Mouse (Mus musculus): ENCODE results near the gene Clec2e. TPM values are rescaled to one million over a fixed set of nuclear protein-coding genes. Genes with fewer than 3 reads are reported as not detected.
"Not testable (repeated sequence)": the region's sequence is repeated elsewhere in the genome, so short reads cannot be mapped to it uniquely, and the experiment has no call there.

Clec2e gene
- polyA plus RNA-seq (2015; fragmentation: Nextera tagmentation; extraction: Ambion mirVana): not detected in 2 replicates

DNA sequence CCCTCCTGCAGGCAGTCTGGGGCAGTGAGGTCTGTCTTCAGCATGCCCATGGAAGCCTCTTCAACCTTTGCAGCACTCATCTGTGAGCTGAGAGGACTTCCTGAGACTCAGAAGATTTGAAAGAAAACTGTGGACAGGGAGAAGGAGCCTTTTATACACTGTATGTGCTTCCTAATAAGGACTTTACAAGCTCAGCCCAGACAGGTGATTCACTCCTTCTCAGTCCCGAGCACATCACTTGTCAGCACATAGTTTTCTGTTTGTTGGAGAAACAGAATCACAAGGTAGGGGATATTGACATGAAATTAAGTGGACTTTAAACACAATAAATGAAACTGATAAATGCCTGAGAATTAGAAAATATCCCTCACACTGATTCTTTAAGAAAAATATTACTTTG, at the start of gene Clec2e:
Gene Clec2e (minus strand): TSS at position 120 of the 400 bp plus-strand sequence.
- not testable (repeated sequence) for DNase-seq; H3K4me1 ChIP-seq (ENCODE audit: insufficient read depth); H3K4me2 ChIP-seq (ENCODE audit: low read depth, low read length); H3K36me3 ChIP-seq (replicated peaks; ENCODE audit: insufficient read depth, low read length); H3K4me3 ChIP-seq (ENCODE audit: low read depth, low read length); H3K9me3 ChIP-seq (ENCODE audit: low read length); H3K9ac ChIP-seq (replicated peaks); H3K27me3 ChIP-seq (ENCODE audit: insufficient read depth, low read length); H3K27ac ChIP-seq (ENCODE audit: low read depth); ATAC-seq
- 66% methylated on average over 1 of the region's 1 CpGs for WGBS (ENCODE audit: insufficient replicate concordance)

DNA sequence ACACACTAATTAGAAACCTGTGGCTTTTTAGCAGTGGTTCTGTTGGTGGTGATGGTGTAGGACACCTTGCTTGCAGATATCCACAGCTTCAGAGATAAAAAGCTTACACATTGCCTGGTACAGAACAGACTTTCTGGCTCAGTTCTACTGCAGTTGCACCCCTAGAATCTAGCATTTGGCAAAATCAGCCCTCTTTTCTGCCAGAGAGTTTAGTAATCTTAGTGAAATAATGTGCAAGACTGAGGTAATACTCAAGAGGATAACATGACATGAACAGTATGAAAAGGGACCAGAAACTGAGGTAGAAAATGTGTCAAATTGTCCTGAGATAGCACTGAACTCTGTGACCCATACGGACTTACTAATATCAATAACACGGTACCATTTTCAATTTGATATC, 46.1 kb upstream of the Clec2e start:
- no peak overlapping the region for H3K4me3 ChIP-seq (ENCODE audit: low read depth, low read length)
- TF ChIP-seq EP300 (IDR thresholded peaks at IDR 0.05; ENCODE audit: low read depth): no peak
- TF ChIP-seq CTCF (IDR thresholded peaks at IDR 0.05; ENCODE audit: low read depth): no peak
- H3K4me1 ChIP-seq (ENCODE audit: insufficient read depth): no peaks in the 10 kb centered on the region
- no peaks in the 10 kb centered on the region for H3K9me3 ChIP-seq (ENCODE audit: low read length)
- H3K9ac ChIP-seq (replicated peaks): no peak overlapping the region
- H3K27ac ChIP-seq (ENCODE audit: low read depth): no peak overlapping the region
- ATAC-seq (no peak), DNase-seq (no peak)
- no peaks in the 10 kb centered on the region for H3K27me3 ChIP-seq (ENCODE audit: insufficient read depth, low read length)
- H3K4me2 ChIP-seq (ENCODE audit: low read depth, low read length): no peak overlapping the region
- WGBS (ENCODE audit: insufficient replicate concordance): 84% methylated on average over 2 of the region's 2 CpGs
- no peaks in the 10 kb centered on the region for H3K36me3 ChIP-seq (replicated peaks; ENCODE audit: insufficient read depth, low read length)

DNA sequence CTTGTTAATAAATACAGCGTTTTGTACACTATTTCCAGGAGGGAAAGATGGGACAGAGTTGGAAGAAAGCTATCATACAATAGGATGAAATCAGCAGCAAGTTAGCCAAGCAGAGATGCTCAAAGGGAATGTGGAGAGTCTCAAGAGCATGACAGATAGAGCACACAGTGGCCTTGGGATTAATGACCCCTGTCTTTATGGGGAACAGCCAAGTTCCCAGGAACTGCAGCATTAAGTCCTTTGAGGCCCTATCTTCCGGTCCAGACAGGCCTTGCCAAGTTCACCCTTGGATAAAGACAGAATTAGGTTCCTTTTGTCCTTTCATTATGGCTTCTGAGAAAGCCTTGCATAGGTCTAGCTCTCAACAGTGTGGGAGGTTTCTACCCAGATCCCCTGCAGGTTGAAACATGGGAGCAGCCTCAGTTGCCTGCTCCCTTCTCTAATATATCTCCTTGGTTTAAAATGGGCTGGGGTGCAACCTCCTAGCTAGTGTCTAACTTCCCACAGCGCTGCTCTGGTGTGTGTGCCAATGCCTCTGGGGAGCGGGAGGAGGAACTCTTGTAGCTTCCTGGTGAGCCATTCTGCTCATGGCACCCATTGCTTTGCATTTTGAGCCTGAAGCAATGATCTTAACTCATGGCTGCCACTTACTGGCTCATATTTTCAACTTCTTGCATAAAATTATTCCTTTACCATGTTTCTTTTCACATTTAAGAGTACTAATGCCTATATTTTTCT, 32.1 kb upstream of the Clec2e start:
- no peak overlapping the region for H3K4me3 ChIP-seq (ENCODE audit: low read depth, low read length)
- H3K4me1 ChIP-seq (ENCODE audit: insufficient read depth): no peaks in the 10 kb centered on the region
- no peak for ATAC-seq
- no peak overlapping the region for H3K9ac ChIP-seq (replicated peaks)
- TF ChIP-seq EP300 (IDR thresholded peaks at IDR 0.05; ENCODE audit: low read depth) (no peak), CTCF (IDR thresholded peaks at IDR 0.05; ENCODE audit: low read depth) (no peak)
- H3K27ac ChIP-seq (ENCODE audit: low read depth): peak overlapping the region; percentile 30; the same call in 1 of the 2 replicates
- H3K4me2 ChIP-seq (ENCODE audit: low read depth, low read length): no peak overlapping the region
- 61% methylated on average over 4 of the region's 4 CpGs for WGBS (ENCODE audit: insufficient replicate concordance)
- H3K9me3 ChIP-seq (ENCODE audit: low read length): no peaks in the 10 kb centered on the region
- H3K27me3 ChIP-seq (ENCODE audit: insufficient read depth, low read length): no peaks in the 10 kb centered on the region
- no peaks in the 10 kb centered on the region for H3K36me3 ChIP-seq (replicated peaks; ENCODE audit: insufficient read depth, low read length)
- DNase-seq: peak; percentile 14

DNA sequence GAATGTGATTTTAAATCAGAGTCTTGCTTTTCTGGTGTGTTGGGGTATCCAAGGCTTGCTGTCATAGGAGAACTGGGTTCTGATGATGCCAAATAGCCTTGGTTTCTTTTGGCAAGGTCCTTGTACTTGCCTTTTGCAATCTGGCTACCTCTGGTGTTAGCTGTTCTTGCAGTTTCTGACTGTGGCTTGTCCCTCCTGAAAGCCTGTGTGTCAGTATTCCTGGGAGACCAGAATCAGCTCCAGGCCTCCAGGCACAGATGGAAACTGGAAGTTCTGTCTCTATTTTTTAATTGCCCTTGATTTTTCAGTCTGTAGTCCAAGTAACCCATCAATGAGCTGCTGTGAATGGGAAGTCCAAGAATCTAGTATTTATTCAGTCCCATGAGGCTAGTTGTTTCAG, 26.1 kb upstream of the Clec2e start:
- no peak overlapping the region for H3K4me3 ChIP-seq (ENCODE audit: low read depth, low read length)
- DNase-seq (no peak), ATAC-seq (no peak)
- no peaks in the 10 kb centered on the region for H3K9me3 ChIP-seq (ENCODE audit: low read length)
- H3K36me3 ChIP-seq (replicated peaks; ENCODE audit: insufficient read depth, low read length): no peaks in the 10 kb centered on the region
- H3K4me2 ChIP-seq (ENCODE audit: low read depth, low read length): no peak overlapping the region
- no peak overlapping the region for H3K9ac ChIP-seq (replicated peaks)
- no peaks in the 10 kb centered on the region for H3K27me3 ChIP-seq (ENCODE audit: insufficient read depth, low read length)
- no peaks in the 10 kb centered on the region for H3K4me1 ChIP-seq (ENCODE audit: insufficient read depth)
- TF ChIP-seq EP300 (IDR thresholded peaks at IDR 0.05; ENCODE audit: low read depth) (no peak), CTCF (IDR thresholded peaks at IDR 0.05; ENCODE audit: low read depth) (no peak)
- H3K27ac ChIP-seq (ENCODE audit: low read depth): no peak overlapping the region

DNA sequence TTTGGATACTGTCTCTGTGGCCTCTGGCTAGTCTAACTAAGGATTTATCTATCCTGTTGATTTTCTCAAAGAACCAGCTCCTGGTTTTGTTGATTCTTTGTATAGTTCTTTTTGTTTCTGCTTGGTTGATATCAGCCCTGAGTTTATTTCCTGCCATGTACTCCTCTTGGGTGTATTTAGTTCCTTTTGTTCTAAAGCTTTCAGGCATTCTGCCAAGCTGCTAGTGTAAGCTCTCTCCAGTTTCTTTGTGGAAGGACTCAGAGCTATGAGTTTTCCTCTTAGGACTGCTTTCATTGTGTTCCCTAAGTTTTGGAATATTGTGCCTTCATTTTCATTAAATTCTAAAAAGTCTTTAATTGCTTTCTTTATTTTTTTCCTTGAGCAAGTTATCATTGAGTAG, 23.8 kb upstream of the Clec2e start:
- H3K9me3 ChIP-seq (ENCODE audit: low read length); ATAC-seq; H3K27ac ChIP-seq (ENCODE audit: low read depth); H3K27me3 ChIP-seq (ENCODE audit: insufficient read depth, low read length); DNase-seq; H3K36me3 ChIP-seq (replicated peaks; ENCODE audit: insufficient read depth, low read length); H3K4me2 ChIP-seq (ENCODE audit: low read depth, low read length); H3K9ac ChIP-seq (replicated peaks); H3K4me1 ChIP-seq (ENCODE audit: insufficient read depth); H3K4me3 ChIP-seq (ENCODE audit: low read depth, low read length): not testable (repeated sequence)

DNA sequence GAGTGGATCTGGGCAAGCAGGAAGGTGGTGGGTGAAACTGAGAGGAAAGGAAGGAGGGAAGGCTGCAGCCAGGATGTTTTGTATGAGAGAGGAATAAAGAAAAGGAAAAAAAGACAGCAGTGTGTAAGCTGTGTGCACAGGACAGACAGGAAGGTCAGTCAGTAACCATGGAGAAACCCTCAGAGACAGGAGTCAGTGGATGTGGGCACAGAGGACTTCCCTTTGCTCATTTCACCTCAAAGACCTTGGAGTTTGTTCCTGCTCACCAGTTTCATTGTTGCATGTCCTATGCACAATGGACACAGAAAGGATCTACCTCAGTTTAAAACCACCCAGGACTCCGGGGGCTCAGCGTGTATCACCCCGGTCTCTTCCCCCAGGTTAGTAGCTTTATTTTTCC, 15.5 kb upstream of the Clec2e start:
- DNase-seq (no peak), ATAC-seq (no peak)
- H3K9ac ChIP-seq (replicated peaks): no peak overlapping the region
- no peak overlapping the region for H3K4me3 ChIP-seq (ENCODE audit: low read depth, low read length)
- H3K4me1 ChIP-seq (ENCODE audit: insufficient read depth): peaks cover 7% of the 10 kb centered on the region
- 84% methylated on average over 3 of the region's 3 CpGs for WGBS (ENCODE audit: insufficient replicate concordance)
- no peak overlapping the region for H3K4me2 ChIP-seq (ENCODE audit: low read depth, low read length)
- no peak overlapping the region for H3K27ac ChIP-seq (ENCODE audit: low read depth)
- no peaks in the 10 kb centered on the region for H3K36me3 ChIP-seq (replicated peaks; ENCODE audit: insufficient read depth, low read length)
- H3K9me3 ChIP-seq (ENCODE audit: low read length): no peaks in the 10 kb centered on the region
- TF ChIP-seq EP300 (IDR thresholded peaks at IDR 0.05; ENCODE audit: low read depth) (no peak), CTCF (IDR thresholded peaks at IDR 0.05; ENCODE audit: low read depth) (no peak)
- no peaks in the 10 kb centered on the region for H3K27me3 ChIP-seq (ENCODE audit: insufficient read depth, low read length)

DNA sequence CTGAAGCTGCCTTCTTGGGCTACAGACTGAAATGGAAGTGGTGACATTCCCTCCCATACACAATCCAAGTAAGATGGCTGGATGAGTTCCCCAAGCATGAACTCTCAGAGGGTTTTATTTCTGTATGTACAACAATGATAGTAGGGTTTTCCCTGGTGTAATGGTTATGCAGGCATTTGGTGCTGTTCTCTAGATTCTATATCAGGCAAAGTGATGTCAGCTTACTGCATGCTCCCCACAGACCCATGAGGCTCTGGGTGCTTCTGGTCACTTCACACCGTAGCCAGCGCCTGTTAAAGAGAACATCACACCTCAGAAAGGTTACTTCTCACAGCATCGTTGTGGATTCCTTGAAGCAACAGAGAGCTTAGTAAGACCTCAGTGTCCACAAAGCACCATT, 13.5 kb upstream of the Clec2e start:
- not testable (repeated sequence) for H3K9ac ChIP-seq (replicated peaks); H3K27ac ChIP-seq (ENCODE audit: low read depth); H3K4me3 ChIP-seq (ENCODE audit: low read depth, low read length); H3K4me1 ChIP-seq (ENCODE audit: insufficient read depth); H3K36me3 ChIP-seq (replicated peaks; ENCODE audit: insufficient read depth, low read length); H3K9me3 ChIP-seq (ENCODE audit: low read length); ATAC-seq; H3K4me2 ChIP-seq (ENCODE audit: low read depth, low read length); H3K27me3 ChIP-seq (ENCODE audit: insufficient read depth, low read length); DNase-seq
- WGBS (ENCODE audit: insufficient replicate concordance): 81% methylated on average over 3 of the region's 3 CpGs
